ENCODE assay signal across 25 mouse cellular contexts in genomic region chr15:62233154-62233553, GRCm38 (mm10).
"Had no signal": no experiment of that assay in that cellular context is flagged by ENCODE, and none has a peak within 500 bp of the region (broad histone marks: within the 10 kb centered on the region; RNA-seq: fewer than 3 reads in every experiment).

No protein-coding gene starts in this region.

- H3K4me2 ChIP-seq: heart, embryonic 11.5 days; heart, embryonic 13.5 days; heart, embryonic 15.5 days; hindbrain, embryonic 12.5 days; hindbrain, embryonic 14.5 days; intestine, embryonic 15.5 days; limb, embryonic 12.5 days had no signal

- H3K27ac ChIP-seq: gastrocnemius, adult 2 months; heart, embryonic 13.5 days; heart, embryonic 15.5 days; hindbrain, embryonic 10.5 days; hindbrain, embryonic 12.5 days; hindbrain, embryonic 14.5 days; intestine, embryonic 15.5 days; layer of hippocampus, adult 2 months; left cerebral cortex, adult 2 months; limb, embryonic 10.5 days; limb, embryonic 12.5 days; liver, embryonic 14.5 days had no signal

- H3K27me3 ChIP-seq: heart, embryonic 13.5 days; heart, embryonic 15.5 days; hindbrain, embryonic 12.5 days; intestine, embryonic 15.5 days; limb, embryonic 12.5 days had no signal

- ATAC-seq: hindbrain, embryonic 16.5 days; inflammation-experienced regulatory T-cells, adult 6 months; intestine, embryonic 15.5 days; intestine, postnatal 0 days had no signal

- H3K4me3 ChIP-seq: gastrocnemius, adult 2 months; heart, embryonic 13.5 days; heart, embryonic 15.5 days; hindbrain, embryonic 10.5 days; hindbrain, embryonic 12.5 days; intestine, embryonic 15.5 days; layer of hippocampus, adult 2 months; left cerebral cortex, adult 2 months; limb, embryonic 10.5 days; limb, embryonic 12.5 days had no signal

- H3K36me3 ChIP-seq: heart, embryonic 13.5 days; heart, embryonic 15.5 days; hindbrain, embryonic 10.5 days; hindbrain, embryonic 12.5 days; intestine, embryonic 15.5 days; limb, embryonic 10.5 days; limb, embryonic 12.5 days had no signal

- DNase-seq: gastrocnemius, adult 2 months; gastrocnemius, postnatal 10 days; gastrocnemius, postnatal 25 days; heart, adult 18-20 months; heart, postnatal 4 days; kidney, adult 18-20 months; kidney, adult 8-10 months; kidney, postnatal 10 days; kidney, postnatal 25 days; kidney, postnatal 4 days had no signal

- H3K4me1 ChIP-seq: hindbrain, embryonic 12.5 days; intestine, embryonic 15.5 days; limb, embryonic 10.5 days; limb, embryonic 12.5 days had no signal

- H3K9me3 ChIP-seq: heart, embryonic 13.5 days; heart, embryonic 15.5 days; hindbrain, embryonic 10.5 days; hindbrain, embryonic 12.5 days; intestine, embryonic 15.5 days; limb, embryonic 10.5 days; limb, embryonic 12.5 days had no signal

- H3K9ac ChIP-seq: heart, embryonic 13.5 days; heart, embryonic 15.5 days; hindbrain, embryonic 12.5 days; hindbrain, embryonic 14.5 days; intestine, embryonic 15.5 days; limb, embryonic 12.5 days; liver, embryonic 14.5 days had no signal
